Mouse (Mus musculus): Measurements from ENCODE around the gene Il9r.
A peak's percentile ranks its signal among the peaks of the same experiment; 100 is the strongest.

Il9r gene

DNA sequence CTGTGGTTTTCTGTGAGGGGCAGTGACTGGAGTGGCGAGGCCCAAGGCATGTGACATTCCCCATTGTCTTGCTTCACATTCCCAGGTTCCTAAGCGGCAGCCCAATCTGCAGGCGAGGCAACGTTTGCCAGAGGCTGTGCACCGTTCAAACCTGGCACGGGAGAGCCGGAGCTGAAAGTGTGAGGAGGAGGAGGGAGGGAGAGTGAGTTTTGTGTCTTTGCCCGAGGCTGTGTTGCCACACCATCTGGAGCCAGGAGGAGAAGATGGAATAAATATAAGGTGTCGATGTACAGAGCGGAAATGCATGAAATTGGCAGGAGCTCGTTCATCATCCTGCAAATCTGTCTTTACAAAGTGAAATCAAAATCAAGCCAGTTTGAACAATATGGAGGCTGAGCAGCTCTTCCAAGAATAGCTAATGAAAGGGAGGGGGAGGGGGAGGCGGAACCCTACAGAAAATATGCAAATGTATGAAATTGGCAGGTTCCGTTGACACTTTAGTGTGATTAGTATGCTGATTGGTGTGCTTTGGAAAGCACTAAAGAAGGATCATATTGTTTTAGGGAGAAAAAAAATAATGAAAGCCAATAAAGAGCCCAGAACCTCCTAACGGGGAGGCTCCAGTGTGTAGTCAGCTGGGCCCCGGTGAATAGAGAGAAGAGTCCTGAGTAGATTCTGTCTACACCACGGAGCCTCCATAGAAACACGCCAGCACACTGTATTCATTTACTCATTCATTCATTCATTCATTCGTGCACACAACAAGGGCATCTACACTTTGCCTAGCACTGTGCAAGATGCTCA is 42.1 kb downstream of the Il9r start:
- DNase-seq = peak; percentile 62

GRCm38 (mm10) chr11:32156854-32157630 is 43.0 kb downstream of the Il9r start:
- no peak for DNase-seq

- no peak for DNase-seq
These were observed 46.9 kb downstream of the Il9r start for GRCm38 (mm10) chr11:32153216-32153615.

DNA sequence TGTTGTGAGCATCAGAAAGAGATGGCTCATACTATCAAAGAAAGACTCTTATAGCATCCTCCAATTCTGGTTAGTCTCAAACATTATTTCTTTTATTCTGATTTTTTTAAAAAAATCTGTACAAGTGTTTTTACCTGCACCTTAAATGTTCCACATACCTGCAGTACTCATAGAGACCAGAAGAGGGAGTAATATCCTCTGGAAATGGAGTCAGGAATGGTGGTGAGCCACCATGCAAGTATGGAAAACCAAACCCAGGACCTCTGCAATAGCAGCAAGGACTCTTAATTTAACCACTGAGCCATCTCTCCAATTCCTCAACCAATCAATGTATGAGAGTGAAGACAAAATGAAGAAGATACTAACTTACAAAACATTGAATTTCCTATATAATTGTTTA is 47.3 kb downstream of the Il9r start:
- no peak for DNase-seq

DNA sequence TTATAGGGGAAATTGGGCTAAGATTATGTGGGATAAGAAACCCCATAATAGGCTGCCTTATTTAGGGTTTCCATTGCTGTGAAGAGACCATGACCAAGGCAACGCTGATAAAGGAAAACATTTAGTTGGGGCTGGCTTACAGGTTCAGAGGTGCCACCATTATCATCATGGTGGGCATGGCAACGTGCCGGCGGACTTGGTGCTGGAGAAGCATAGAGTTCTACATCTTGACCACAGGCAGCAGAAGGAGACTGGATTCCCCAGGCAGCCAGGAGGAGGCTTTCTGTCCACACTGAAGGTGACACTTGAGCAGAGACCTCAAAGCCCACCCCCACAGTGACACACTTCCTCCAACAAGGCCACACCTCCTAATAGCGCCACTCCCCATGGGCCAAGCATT is 48.8 kb downstream of the Il9r start:
- no peak for DNase-seq

DNA sequence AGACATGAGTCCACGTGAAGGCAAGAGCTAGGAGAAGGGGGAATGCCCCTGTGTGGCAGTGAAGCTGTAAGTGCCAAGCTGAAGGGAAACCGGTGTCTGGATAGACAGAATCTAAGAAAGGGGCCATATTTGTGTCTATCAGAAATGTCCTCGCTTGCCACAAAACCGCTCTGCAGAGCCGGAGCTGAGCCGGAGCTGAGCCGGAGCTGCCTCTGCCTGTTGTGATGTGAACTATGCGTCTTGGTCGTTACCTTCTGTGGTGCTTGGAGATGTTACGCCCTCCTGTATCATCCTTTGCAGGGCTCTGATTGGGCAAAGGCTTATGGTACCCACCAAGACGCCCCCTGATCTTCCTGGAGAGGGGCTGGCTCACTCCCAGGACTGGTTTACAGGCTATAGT is 50.5 kb downstream of the Il9r start:
- DNase-seq = no peak

GRCm38 (mm10) chr11:32142771-32143170 is 57.3 kb downstream of the Il9r start:
- no peak for DNase-seq

GRCm38 (mm10) chr11:32141627-32142586 is 58.2 kb downstream of the Il9r start:
- no peak for DNase-seq

DNA sequence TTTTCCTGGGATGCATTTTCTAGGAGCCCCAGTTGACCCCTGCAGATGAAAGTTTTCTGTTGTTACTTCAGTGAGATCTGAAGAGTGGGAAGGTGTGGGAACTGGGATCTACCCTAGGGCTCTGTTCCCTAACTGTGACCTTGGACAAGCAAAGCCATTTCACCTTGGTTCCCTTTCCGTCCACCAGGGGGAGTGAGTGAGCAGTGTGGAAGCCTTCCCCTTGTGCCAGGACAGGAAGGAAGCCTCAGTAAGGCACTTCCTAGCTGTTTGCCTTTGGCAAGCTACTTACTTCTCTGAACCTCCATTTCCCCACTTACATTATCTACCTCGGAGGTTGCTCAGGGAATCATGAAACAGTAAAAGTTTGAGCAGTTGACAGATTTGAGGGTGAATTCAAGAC is 59.0 kb downstream of the Il9r start:
- DNase-seq = peak; percentile 74

- no peak for DNase-seq
These were observed 60.5 kb downstream of the Il9r start for GRCm38 (mm10) chr11:32139528-32139961.

GRCm38 (mm10) chr11:32138614-32138964 is 61.5 kb downstream of the Il9r start:
- no peak for DNase-seq

- peak; percentile 50 for DNase-seq
These were observed 62.1 kb downstream of the Il9r start for GRCm38 (mm10) chr11:32137719-32138613.

Measured in retina, postnatal 1 day (tissue).